Mouse (Mus musculus): Measurements from ENCODE around the gene Tbx18. TPM values are rescaled to one million over a fixed set of nuclear protein-coding genes. Genes with fewer than 3 reads are reported as not detected.
A peak's percentile ranks its signal among the peaks of the same experiment; 100 is the strongest.

Tbx18 gene
- 2.9 and 4.8 TPM in 2 replicates for polyA plus RNA-seq (2016; fragmentation: Nextera tagmentation; extraction: Ambion mirVana)

GRCm38 (mm10) chr9:87730961-87731535 is at the start of gene Tbx18:
Tbx18 (minus strand) TSS chr9:87731260.
- peak within 1 kb of the TSS; percentile 78 for H3K27ac ChIP-seq

GRCm38 (mm10) chr9:87773951-87774350 is 42.9 kb upstream of the Tbx18 start:
- Histone ChIP-seq H3K36me3 (no peaks in the 10 kb centered on the region), H3K4me1 (replicated peaks) (no peaks in the 10 kb centered on the region), H3K27ac (no peak overlapping the region), H3K4me3 (no peak overlapping the region), H3K27me3 (ENCODE audit: insufficient read depth, poor library complexity, severe bottlenecking) (no peaks in the 10 kb centered on the region), H3K9me3 (no peaks in the 10 kb centered on the region)
- no peak for DNase-seq (ENCODE audit: low spot score)
- WGBS = 76% methylated on average over 2 of the region's 2 CpGs

More at GRCm38 (mm10) chr9:87730961-87731535, at the start of gene Tbx18:
- peaks cover 98% of the 10 kb centered on the region for H3K27me3 ChIP-seq (ENCODE audit: insufficient read depth, poor library complexity, severe bottlenecking)
- no peaks in the 10 kb centered on the region for H3K36me3 ChIP-seq
- WGBS = under 1% methylated on average over 27 of the region's 27 CpGs
- no peaks in the 10 kb centered on the region for H3K9me3 ChIP-seq
- DNase-seq (ENCODE audit: low spot score) = peak; percentile 91
- H3K4me3 ChIP-seq = peak within 1 kb of the TSS; percentile 58
- peaks cover 22% of the 10 kb centered on the region for H3K4me1 ChIP-seq (replicated peaks)

GRCm38 (mm10) chr9:87755621-87756020 is 24.6 kb upstream of the Tbx18 start:
- H3K4me1 ChIP-seq (replicated peaks) = no peaks in the 10 kb centered on the region
- H3K27ac ChIP-seq = no peak overlapping the region
- H3K9me3 ChIP-seq = no peaks in the 10 kb centered on the region
- no peaks in the 10 kb centered on the region for H3K27me3 ChIP-seq (ENCODE audit: insufficient read depth, poor library complexity, severe bottlenecking)
- H3K36me3 ChIP-seq = no peaks in the 10 kb centered on the region
- 77% methylated on average over 4 of the region's 4 CpGs for WGBS
- DNase-seq (ENCODE audit: low spot score) = no peak
- no peak overlapping the region for H3K4me3 ChIP-seq

- Histone ChIP-seq H3K9me3 (no peaks in the 10 kb centered on the region), H3K36me3 (no peaks in the 10 kb centered on the region), H3K4me1 (replicated peaks) (peaks cover 22% of the 10 kb centered on the region), H3K27ac (no peak overlapping the region), H3K4me3 (no peak overlapping the region), H3K27me3 (ENCODE audit: insufficient read depth, poor library complexity, severe bottlenecking) (peaks cover 67% of the 10 kb centered on the region)
- no peak for DNase-seq (ENCODE audit: low spot score)
- 78% methylated on average over 8 of the region's 8 CpGs for WGBS
These were observed 10.5 kb upstream of the Tbx18 start for GRCm38 (mm10) chr9:87741599-87741998.

- Histone ChIP-seq H3K4me1 (replicated peaks) (peaks cover 22% of the 10 kb centered on the region), H3K27ac (no peak overlapping the region), H3K36me3 (no peaks in the 10 kb centered on the region), H3K4me3 (peak overlapping the region; percentile 49), H3K27me3 (ENCODE audit: insufficient read depth, poor library complexity, severe bottlenecking) (peaks cover 76% of the 10 kb centered on the region), H3K9me3 (no peaks in the 10 kb centered on the region)
- DNase-seq (ENCODE audit: low spot score) = peak; percentile 84
- WGBS = 1% methylated on average over 11 of the region's 11 CpGs
These were observed 9.6 kb upstream of the Tbx18 start for GRCm38 (mm10) chr9:87740667-87741066.

- H3K4me1 ChIP-seq (replicated peaks) = peaks cover 22% of the 10 kb centered on the region
- no peaks in the 10 kb centered on the region for H3K36me3 ChIP-seq
- peaks cover 81% of the 10 kb centered on the region for H3K27me3 ChIP-seq (ENCODE audit: insufficient read depth, poor library complexity, severe bottlenecking)
- WGBS = 1% methylated on average over 20 of the region's 20 CpGs
- H3K27ac ChIP-seq = no peak overlapping the region
- no peaks in the 10 kb centered on the region for H3K9me3 ChIP-seq
- peak; percentile 70 for DNase-seq (ENCODE audit: low spot score)
- H3K4me3 ChIP-seq = peak overlapping the region; percentile 49
These were observed 9.2 kb upstream of the Tbx18 start for GRCm38 (mm10) chr9:87740241-87740645.

GRCm38 (mm10) chr9:87739543-87740161 is 8.6 kb upstream of the Tbx18 start:
- under 1% methylated on average over 41 of the region's 41 CpGs for WGBS
- peak; percentile 54 for DNase-seq (ENCODE audit: low spot score)
- Histone ChIP-seq H3K9me3 (no peaks in the 10 kb centered on the region), H3K4me1 (replicated peaks) (peaks cover 22% of the 10 kb centered on the region), H3K27ac (no peak overlapping the region), H3K27me3 (ENCODE audit: insufficient read depth, poor library complexity, severe bottlenecking) (peaks cover 86% of the 10 kb centered on the region), H3K36me3 (no peaks in the 10 kb centered on the region), H3K4me3 (peak overlapping the region; percentile 49)

- peak; percentile 47 for DNase-seq (ENCODE audit: low spot score)
- no peak overlapping the region for H3K27ac ChIP-seq
- H3K9me3 ChIP-seq = no peaks in the 10 kb centered on the region
- H3K36me3 ChIP-seq = no peaks in the 10 kb centered on the region
- peaks cover 93% of the 10 kb centered on the region for H3K27me3 ChIP-seq (ENCODE audit: insufficient read depth, poor library complexity, severe bottlenecking)
- H3K4me3 ChIP-seq = peak overlapping the region; percentile 49
- WGBS = under 1% methylated on average over 39 of the region's 39 CpGs
- H3K4me1 ChIP-seq (replicated peaks) = peaks cover 22% of the 10 kb centered on the region
These were observed 7.9 kb upstream of the Tbx18 start for GRCm38 (mm10) chr9:87738766-87739542.

GRCm38 (mm10) chr9:87738123-87738522 is 7.1 kb upstream of the Tbx18 start:
- H3K27ac ChIP-seq = no peak overlapping the region
- peaks cover 100% of the 10 kb centered on the region for H3K27me3 ChIP-seq (ENCODE audit: insufficient read depth, poor library complexity, severe bottlenecking)
- H3K4me3 ChIP-seq = no peak overlapping the region
- H3K4me1 ChIP-seq (replicated peaks) = peaks cover 22% of the 10 kb centered on the region
- WGBS = 1% methylated on average over 13 of the region's 13 CpGs
- no peaks in the 10 kb centered on the region for H3K9me3 ChIP-seq
- no peaks in the 10 kb centered on the region for H3K36me3 ChIP-seq
- peak; percentile 35 for DNase-seq (ENCODE audit: low spot score)

- 5% methylated on average over 4 of the region's 4 CpGs for WGBS
- no peaks in the 10 kb centered on the region for H3K36me3 ChIP-seq
- DNase-seq (ENCODE audit: low spot score) = no peak
These were observed 6.2 kb upstream of the Tbx18 start for GRCm38 (mm10) chr9:87737271-87737670.

GRCm38 (mm10) chr9:87735046-87735445 is 4.0 kb upstream of the Tbx18 start:
- H3K36me3 ChIP-seq = no peaks in the 10 kb centered on the region
- WGBS = 1% methylated on average over 9 of the region's 9 CpGs
- H3K9me3 ChIP-seq = no peaks in the 10 kb centered on the region
- no peak overlapping the region for H3K4me3 ChIP-seq
- H3K27me3 ChIP-seq (ENCODE audit: insufficient read depth, poor library complexity, severe bottlenecking) = peaks cover 98% of the 10 kb centered on the region
- DNase-seq (ENCODE audit: low spot score) = no peak
- peaks cover 27% of the 10 kb centered on the region for H3K4me1 ChIP-seq (replicated peaks)
- no peak overlapping the region for H3K27ac ChIP-seq

More at GRCm38 (mm10) chr9:87737271-87737670, 6.2 kb upstream of the Tbx18 start:
- H3K4me1 ChIP-seq (replicated peaks) = peaks cover 27% of the 10 kb centered on the region
- H3K27ac ChIP-seq = no peak overlapping the region
- peaks cover 100% of the 10 kb centered on the region for H3K27me3 ChIP-seq (ENCODE audit: insufficient read depth, poor library complexity, severe bottlenecking)
- H3K4me3 ChIP-seq = no peak overlapping the region
- no peaks in the 10 kb centered on the region for H3K9me3 ChIP-seq

GRCm38 (mm10) chr9:87734631-87735030 is 3.6 kb upstream of the Tbx18 start:
- Histone ChIP-seq H3K27me3 (ENCODE audit: insufficient read depth, poor library complexity, severe bottlenecking) (peaks cover 98% of the 10 kb centered on the region), H3K27ac (no peak overlapping the region), H3K9me3 (no peaks in the 10 kb centered on the region), H3K36me3 (no peaks in the 10 kb centered on the region), H3K4me3 (no peak overlapping the region), H3K4me1 (replicated peaks) (peaks cover 27% of the 10 kb centered on the region)
- peak; percentile 34 for DNase-seq (ENCODE audit: low spot score)
- 1% methylated on average over 9 of the region's 9 CpGs for WGBS

- H3K27me3 ChIP-seq (ENCODE audit: insufficient read depth, poor library complexity, severe bottlenecking) = peaks cover 98% of the 10 kb centered on the region
- DNase-seq (ENCODE audit: low spot score) = peak; percentile 49
- no peaks in the 10 kb centered on the region for H3K9me3 ChIP-seq
- H3K36me3 ChIP-seq = no peaks in the 10 kb centered on the region
- H3K4me3 ChIP-seq = no peak overlapping the region
- no peak overlapping the region for H3K27ac ChIP-seq
- 1% methylated on average over 11 of the region's 11 CpGs for WGBS
- H3K4me1 ChIP-seq (replicated peaks) = peaks cover 23% of the 10 kb centered on the region
These were observed 2.7 kb upstream of the Tbx18 start for GRCm38 (mm10) chr9:87733732-87734131.
